Mouse (Mus musculus) brain, embryonic 14.5 days (tissue): Measurements from ENCODE around the gene Sumf2.

ENCODE experiments used
- CTCF ChIP-seq: fragments of 200-500 bp; IDR thresholded peaks from 2 replicates; pipeline ENCODE4 v1.5.1; 2012; ENCODE audit warnings: inconsistent platforms, mild to moderate bottlenecking, moderate library complexity, borderline replicate concordance; ENCODE audit not compliant: insufficient read depth, insufficient read length; ENCODE audit errors: extremely low read depth
- POLR2A ChIP-seq: fragments of 200-500 bp; IDR thresholded peaks from 2 replicates; pipeline ENCODE4 v1.6.1; 2012; ENCODE audit warnings: mild to moderate bottlenecking, inconsistent platforms, borderline replicate concordance; ENCODE audit not compliant: poor library complexity, insufficient read depth, insufficient read length, severe bottlenecking; ENCODE audit errors: extremely low read depth

- TF ChIP-seq CTCF, result no peak
- TF ChIP-seq POLR2A, result no peak
Measured at GRCm38 (mm10) chr5:129875098-129875497, 28.3 kb downstream of the Sumf2 start.
